Mouse (Mus musculus): ENCODE measurements at regions not wholly inside any gene's neighbourhood (a gene's known extent, or its start where the extent isn't known, plus 50 kb on each side); places are given as distances from the start of the nearest gene placed in this dataset.

DNA sequence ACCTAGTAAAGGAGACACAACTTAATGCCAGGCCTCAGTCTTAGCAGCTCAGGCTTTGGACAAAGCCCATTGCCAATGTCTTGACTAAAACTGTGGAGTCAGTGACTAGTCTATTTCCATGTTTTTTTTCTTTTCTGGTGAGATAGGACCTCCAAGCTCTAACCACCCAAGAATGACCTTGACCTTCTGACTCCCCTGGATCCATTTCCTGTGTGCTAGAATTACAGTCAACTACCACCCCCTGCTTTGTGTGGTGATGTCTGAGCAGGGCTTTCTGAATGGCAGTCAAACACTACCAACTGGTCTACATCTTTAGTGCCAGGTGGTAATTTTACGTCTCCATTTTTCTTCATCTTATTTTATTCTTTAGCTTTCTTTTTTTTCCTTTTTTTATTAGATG, 51.3 kb upstream of the Rnf138rt1 start:
- no peak for DNase-seq (ENCODE audit: low read depth)

DNA sequence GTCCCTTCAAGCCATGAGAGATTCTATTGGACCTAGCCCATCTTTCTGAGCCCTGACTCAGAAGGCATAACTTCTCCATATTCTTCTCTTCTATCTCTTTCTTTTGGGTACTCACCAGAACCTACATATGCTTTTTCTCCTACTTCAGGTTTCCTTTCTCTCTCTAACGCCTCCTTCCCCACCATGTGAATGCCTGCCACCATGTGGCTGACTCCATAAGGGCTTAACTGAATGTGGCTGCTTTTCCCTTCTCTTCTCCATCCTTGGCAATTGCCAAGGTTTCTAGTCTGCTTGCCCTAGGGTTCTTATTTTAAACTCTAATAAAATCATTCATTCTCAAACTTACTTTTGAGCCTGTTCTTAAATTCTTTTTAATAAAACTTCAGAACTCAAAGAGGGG, 53.7 kb upstream of the Rnf138rt1 start:
- DNase-seq (ENCODE audit: low read depth), result no peak

DNA sequence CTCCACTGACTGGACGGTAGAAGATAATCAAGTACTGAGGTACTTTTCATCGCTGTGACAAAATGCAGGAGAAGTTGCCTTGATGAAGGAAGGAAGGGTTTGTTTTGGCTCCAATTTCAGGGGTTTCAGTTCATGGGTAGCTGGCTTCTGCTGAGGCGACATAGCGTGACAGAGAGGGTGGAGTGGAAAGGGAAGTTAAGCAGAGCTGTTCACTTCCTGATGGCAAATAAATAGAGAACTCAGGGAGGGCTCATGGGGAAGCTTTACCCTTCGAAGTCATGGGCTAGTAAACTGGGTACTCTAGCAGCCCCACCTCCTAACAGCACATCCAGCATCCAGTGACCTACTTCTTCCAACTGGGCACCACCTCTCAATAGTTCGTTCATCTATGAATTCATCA, 61.2 kb upstream of the Rnf138rt1 start:
- DNase-seq (ENCODE audit: low read depth), result no peak

DNA sequence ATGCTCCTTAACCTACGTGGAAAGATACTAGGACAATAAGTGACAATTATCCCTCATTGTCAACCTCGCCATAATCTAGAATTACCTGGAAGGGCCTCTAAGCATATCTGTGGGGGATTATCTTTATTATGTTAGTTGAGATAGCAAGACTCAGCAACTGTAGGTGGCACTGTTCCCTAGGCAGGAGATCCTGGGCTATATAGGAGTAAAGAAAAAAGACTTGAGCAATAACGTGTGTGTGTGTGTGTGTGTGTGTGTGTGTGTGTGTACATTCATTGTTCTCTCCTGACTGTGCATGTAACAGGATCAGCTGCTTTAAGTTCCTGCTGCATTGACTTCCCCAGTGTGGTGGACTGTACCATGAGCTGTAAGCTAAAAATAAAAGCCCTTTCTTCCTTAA, 66.3 kb upstream of the Rnf138rt1 start:
- DNase-seq (ENCODE audit: low read depth), result peak; percentile 16

DNA sequence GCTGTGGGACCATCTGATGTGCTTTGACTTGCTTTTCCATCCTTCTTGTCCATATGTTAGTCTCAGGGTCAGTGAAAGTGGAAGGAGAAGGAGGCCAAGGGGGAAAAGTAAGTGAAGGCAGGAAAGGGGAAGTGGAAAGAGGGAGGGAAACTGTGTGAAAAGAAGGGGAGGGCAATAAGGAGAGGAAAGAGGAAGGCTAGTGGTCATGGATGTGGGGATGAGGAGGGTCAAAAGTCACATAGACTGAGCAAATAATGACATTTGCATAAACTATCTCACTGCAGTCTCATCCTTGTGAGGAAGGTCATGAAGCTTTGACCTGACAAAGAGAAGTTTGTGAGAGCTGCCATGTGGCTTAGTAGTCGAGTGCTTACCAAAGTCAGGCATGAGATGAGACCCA, 63.4 kb upstream of the Ap1s2 start:
- no peak for DNase-seq (ENCODE audit: low read depth)

DNA sequence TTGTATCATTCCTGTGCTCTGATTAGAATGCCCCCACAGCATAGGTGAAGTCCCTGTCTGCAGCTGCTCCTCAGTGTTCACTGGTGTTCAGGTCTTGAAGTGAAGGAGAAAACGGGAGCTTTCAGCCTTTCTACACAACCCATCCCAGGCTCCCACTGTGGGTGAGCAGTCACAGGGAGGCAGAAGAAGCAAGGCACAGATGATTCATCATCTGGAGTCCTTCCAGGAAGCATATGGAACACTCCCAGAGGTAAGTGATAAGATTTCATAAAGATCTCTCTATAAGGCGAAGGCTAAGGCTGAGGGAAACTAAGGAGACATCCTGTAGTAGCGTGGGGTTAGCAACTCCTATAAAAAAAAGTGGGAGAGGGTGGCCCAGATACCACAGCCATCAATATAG, 61.9 kb upstream of the Ap1s2 start:
- DNase-seq (ENCODE audit: low read depth), result no peak

DNA sequence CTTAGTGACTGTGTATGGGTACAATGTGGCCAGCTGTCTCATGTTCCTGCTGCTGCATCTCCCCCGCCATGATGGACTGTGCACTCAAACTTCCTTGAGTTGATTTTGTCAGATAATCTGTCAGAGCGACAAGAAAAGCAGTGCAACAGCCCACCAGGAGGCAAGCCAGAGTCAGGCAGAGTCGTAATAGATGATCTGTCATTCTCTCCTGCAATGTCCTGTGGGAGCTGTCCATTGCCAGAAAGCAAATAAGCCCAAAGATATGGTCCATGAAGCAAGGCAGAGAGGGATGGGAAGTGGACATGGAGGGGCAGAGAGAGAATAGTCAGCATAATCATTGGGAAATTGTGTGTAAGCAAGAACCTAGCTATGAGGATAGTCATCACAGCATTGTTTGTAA, 61.2 kb upstream of the Ap1s2 start:
- DNase-seq (ENCODE audit: low read depth), result no peak

DNA sequence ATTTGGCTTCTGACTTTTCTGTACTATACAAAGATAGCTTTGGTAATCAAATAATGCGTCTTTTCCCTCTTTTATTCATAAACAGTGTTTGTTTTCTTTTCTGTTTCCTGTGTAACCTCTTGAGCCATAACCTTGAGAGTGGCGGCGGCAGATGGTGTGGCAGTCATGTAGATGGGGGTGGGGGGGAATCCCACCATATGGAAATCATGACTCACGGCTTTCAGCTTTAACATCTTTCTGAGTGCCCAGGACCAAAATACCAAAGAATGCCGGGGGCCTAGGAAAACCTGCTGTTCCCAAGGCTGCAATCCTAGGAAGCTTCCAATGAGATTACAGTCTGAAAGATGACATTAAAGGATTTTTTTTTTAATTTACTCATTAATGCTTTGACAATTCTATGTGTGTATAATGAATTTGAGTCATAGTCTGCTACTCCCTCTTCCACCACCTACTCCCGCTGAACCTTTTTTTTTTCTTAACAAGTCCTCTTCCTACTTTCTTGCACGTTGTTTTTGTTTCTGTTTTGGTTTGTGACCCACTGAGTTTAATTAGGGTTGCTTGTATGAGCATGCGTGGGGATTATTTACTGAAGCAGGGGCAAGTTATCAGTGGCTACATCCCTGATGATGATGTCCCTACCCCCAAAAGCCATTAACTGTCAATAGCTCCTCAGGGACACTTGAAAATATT, 60.2 kb upstream of the Ap1s2 start:
- peak; percentile 23 for DNase-seq (ENCODE audit: low read depth)

DNA sequence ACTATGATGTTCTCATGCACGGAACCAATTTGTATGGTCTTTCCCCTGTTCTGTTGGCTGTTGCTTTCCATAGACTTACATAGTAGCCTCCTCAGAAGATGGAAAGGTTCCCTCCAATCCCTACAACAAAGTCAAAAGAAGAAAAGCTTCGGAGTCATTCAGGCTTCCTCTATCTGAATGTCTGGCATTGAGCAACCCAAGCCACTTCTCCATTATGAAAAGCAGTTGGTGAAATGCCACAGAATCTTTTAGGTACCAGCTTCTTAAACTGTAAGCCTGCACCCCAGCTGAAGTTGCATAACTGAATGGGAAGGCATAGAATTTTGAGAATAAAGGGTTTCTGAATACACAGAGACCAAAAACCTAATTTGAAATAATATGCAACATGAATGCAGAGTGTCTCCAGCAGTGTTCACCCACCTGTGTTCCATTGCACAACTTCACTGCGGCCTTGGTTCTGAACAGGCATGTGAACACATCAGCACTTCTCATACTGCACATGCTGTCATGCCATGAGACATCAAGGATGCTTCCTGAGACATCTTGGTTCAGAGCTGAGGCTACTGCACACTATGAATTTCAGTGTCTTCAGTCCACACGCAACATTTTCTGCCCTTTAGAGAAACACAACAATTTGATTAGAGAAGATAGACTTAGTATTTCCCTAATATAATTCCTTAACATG, 57.8 kb upstream of the Ap1s2 start:
- DNase-seq (ENCODE audit: low read depth), result no peak

DNA sequence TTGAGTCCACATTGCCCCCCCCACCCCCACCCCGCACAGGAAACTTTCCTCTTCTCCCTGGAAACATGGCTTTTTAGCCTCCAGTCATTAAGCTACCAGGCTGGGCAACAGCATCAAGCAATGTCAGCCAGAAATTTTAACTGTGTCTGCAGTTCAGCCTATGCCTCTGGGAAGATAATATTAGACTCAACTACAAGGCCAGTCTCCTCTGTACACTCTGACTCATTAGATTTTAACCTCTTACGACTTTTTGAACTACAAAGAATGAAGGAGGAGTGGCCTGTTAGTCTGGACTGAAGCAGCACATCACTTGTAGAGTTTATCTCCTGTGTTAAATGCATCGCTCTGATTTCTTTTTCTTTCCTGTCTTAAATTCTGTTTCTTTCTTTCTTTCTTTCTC, 50.3 kb upstream of the Ap1s2 start:
- no peak for DNase-seq (ENCODE audit: low read depth)

Measured in induced T-regulatory cell, adult 2 months (primary cell).